Mouse (Mus musculus) E14TG2a.4 (cell line): Measurements from ENCODE around the gene Ogn.
"Not testable (repeated sequence)": the region's sequence is repeated elsewhere in the genome, so short reads cannot be mapped to it uniquely, and the experiment has no call there.

Experiments used
- H3K27me3 ChIP-seq: 2 replicates; pipeline ENCODE4 v1.6.1; 2014; ENCODE audit warnings: low read length, control low read depth; ENCODE audit not compliant: insufficient read depth
- H3K36me3 ChIP-seq: 2 replicates; pipeline ENCODE4 v1.6.1; 2014; ENCODE audit warnings: low read length, control low read depth; ENCODE audit not compliant: insufficient read depth
- H3K4me1 ChIP-seq: replicated peaks from 2 replicates; pipeline ENCODE4 v1.6.1; 2014; ENCODE audit warnings: low read depth, low read length, control low read depth
- H3K4me3 ChIP-seq: replicated peaks from 2 replicates; pipeline ENCODE4 v1.5.1; 2014; ENCODE audit warnings: mild to moderate bottlenecking, low read length
- H3K9me3 ChIP-seq: 2 replicates; pipeline ENCODE4 v1.6.1; 2014; ENCODE audit warnings: low read length, control low read depth
- CTCF ChIP-seq: conservative IDR thresholded peaks from 2 replicates; pipeline ENCODE4 v1.5.1; 2014; ENCODE audit warnings: low read length
- NANOG ChIP-seq: IDR thresholded peaks from 2 replicates; pipeline ENCODE4 v1.6.1; 2014; ENCODE audit warnings: borderline replicate concordance, low read length, mixed read lengths
- POU5F1 ChIP-seq: IDR thresholded peaks from 2 replicates; pipeline ENCODE4 v1.6.1; 2014; ENCODE audit warnings: low read length, borderline replicate concordance

Gene Ogn

GRCm38 (mm10) chr13:49586062-49586461, 21.8 kb upstream of the Ogn start:
- no peak overlapping the region for H3K4me3 ChIP-seq
- no peaks in the 10 kb centered on the region for H3K9me3 ChIP-seq
- H3K36me3 ChIP-seq, result no peaks in the 10 kb centered on the region
- no peaks in the 10 kb centered on the region for H3K4me1 ChIP-seq
- TF ChIP-seq POU5F1 (no peak), NANOG (no peak), CTCF (no peak)
- no peaks in the 10 kb centered on the region for H3K27me3 ChIP-seq

- H3K27me3 ChIP-seq, H3K4me3 ChIP-seq, H3K36me3 ChIP-seq: not testable (repeated sequence)
- Histone ChIP-seq H3K4me1 (peaks cover 13% of the 10 kb centered on the region), H3K9me3 (peaks cover 30% of the 10 kb centered on the region)
Measured at GRCm38 (mm10) chr13:49602541-49602940, 5.3 kb upstream of the Ogn start.

GRCm38 (mm10) chr13:49603603-49604002, 4.2 kb upstream of the Ogn start:
- H3K4me3 ChIP-seq, result no peak overlapping the region
- H3K36me3 ChIP-seq, result peaks cover 10% of the 10 kb centered on the region
- H3K27me3 ChIP-seq, result no peaks in the 10 kb centered on the region
- peaks cover 16% of the 10 kb centered on the region for H3K4me1 ChIP-seq
- TF ChIP-seq CTCF, result no peak
- TF ChIP-seq NANOG, result no peak
- no peak for TF ChIP-seq POU5F1
- peaks cover 23% of the 10 kb centered on the region for H3K9me3 ChIP-seq

GRCm38 (mm10) chr13:49608589-49609322, 910 bp downstream of the Ogn start:
- H3K4me1 ChIP-seq, result peaks cover 3% of the 10 kb centered on the region; the same call in 1 of the 2 replicates
- H3K36me3 ChIP-seq, result no peaks in the 10 kb centered on the region
- TF ChIP-seq CTCF (no peak), POU5F1 (no peak), NANOG (no peak)
- no peaks in the 10 kb centered on the region for H3K9me3 ChIP-seq
- H3K27me3 ChIP-seq, result no peaks in the 10 kb centered on the region
- no peak overlapping the region for H3K4me3 ChIP-seq

GRCm38 (mm10) chr13:49617021-49617420, 9.2 kb downstream of the Ogn start:
- H3K36me3 ChIP-seq, result no peaks in the 10 kb centered on the region
- H3K4me1 ChIP-seq, result peaks cover 8% of the 10 kb centered on the region
- TF ChIP-seq NANOG, result no peak
- TF ChIP-seq CTCF, result no peak
- no peak for TF ChIP-seq POU5F1
- H3K27me3 ChIP-seq, result no peaks in the 10 kb centered on the region
- no peaks in the 10 kb centered on the region for H3K9me3 ChIP-seq
- H3K4me3 ChIP-seq, result no peak overlapping the region

- no peaks in the 10 kb centered on the region for H3K27me3 ChIP-seq
- no peaks in the 10 kb centered on the region for H3K36me3 ChIP-seq
- no peaks in the 10 kb centered on the region for H3K9me3 ChIP-seq
- H3K4me3 ChIP-seq, result no peak overlapping the region
- TF ChIP-seq NANOG (no peak), CTCF (no peak), POU5F1 (no peak)
- peaks cover 12% of the 10 kb centered on the region for H3K4me1 ChIP-seq
Measured at GRCm38 (mm10) chr13:49618365-49618764, 10.5 kb downstream of the Ogn start.

- Histone ChIP-seq H3K4me1 (peaks cover 12% of the 10 kb centered on the region), H3K4me3 (no peak overlapping the region)
Measured at GRCm38 (mm10) chr13:49623216-49623615, 15.4 kb downstream of the Ogn start.

GRCm38 (mm10) chr13:49628167-49628566, 20.3 kb downstream of the Ogn start:
- H3K27me3 ChIP-seq, result no peaks in the 10 kb centered on the region
- TF ChIP-seq CTCF (no peak), NANOG (no peak), POU5F1 (no peak)
- H3K4me1 ChIP-seq, result no peaks in the 10 kb centered on the region
- H3K36me3 ChIP-seq, result 0 out of 2 replicates have a peak, but pooled peaks cover 8% of the 10 kb centered on the region
- no peaks in the 10 kb centered on the region for H3K9me3 ChIP-seq
- H3K4me3 ChIP-seq, result no peak overlapping the region

More at GRCm38 (mm10) chr13:49623216-49623615, 15.4 kb downstream of the Ogn start:
- Histone ChIP-seq H3K9me3 (no peaks in the 10 kb centered on the region), H3K27me3 (no peaks in the 10 kb centered on the region), H3K36me3 (no peaks in the 10 kb centered on the region)
- TF ChIP-seq CTCF (no peak), NANOG (no peak), POU5F1 (no peak)

GRCm38 (mm10) chr13:49629076-49629475, 21.2 kb downstream of the Ogn start:
- Histone ChIP-seq H3K9me3 (no peaks in the 10 kb centered on the region), H3K4me1 (no peaks in the 10 kb centered on the region), H3K4me3 (no peak overlapping the region), H3K27me3 (no peaks in the 10 kb centered on the region), H3K36me3 (0 out of 2 replicates have a peak, but pooled peaks cover 9% of the 10 kb centered on the region)
- TF ChIP-seq CTCF, result no peak
- TF ChIP-seq NANOG, result no peak
- no peak for TF ChIP-seq POU5F1
